Mouse (Mus musculus) hematopoietic stem cell, adult 5-6 weeks (primary cell): ENCODE data around the gene Map3k5. TPM values are rescaled to one million over a fixed set of nuclear protein-coding genes. Genes with fewer than 3 reads are reported as not detected.
A peak's percentile ranks its signal among the peaks of the same experiment; 100 is the strongest.

Experiments
- ATAC-seq, 2 experiments: fragments of 125-278 bp in 1 of 2; replicated peaks in 1 of 2; 2 replicates each; pipeline ENCODE4 v1.8.0; 2016 to 2017; ENCODE audit warnings: inconsistent platforms in 2 of 2, mild to moderate bottlenecking in 2 of 2, moderate number of reproducible peaks in 2 of 2, low read depth in 1 of 2, moderate TSS enrichment in 1 of 2; ENCODE audit not compliant: low FRiP score in 2 of 2, poor library complexity in 2 of 2, severe bottlenecking in 2 of 2, insufficient read depth in 1 of 2, low TSS enrichment in 1 of 2
- total RNA-seq: library from RNA; stranded (forward); fragments of 172-1452, 232-1000 nt; gene quantifications from 2 replicates; pipeline ENCODE4 v1.2.3, GENCODE M21; 2017

Gene Map3k5
- total RNA-seq, 1 experiment from 2014 or later: 22.7 TPM

DNA sequence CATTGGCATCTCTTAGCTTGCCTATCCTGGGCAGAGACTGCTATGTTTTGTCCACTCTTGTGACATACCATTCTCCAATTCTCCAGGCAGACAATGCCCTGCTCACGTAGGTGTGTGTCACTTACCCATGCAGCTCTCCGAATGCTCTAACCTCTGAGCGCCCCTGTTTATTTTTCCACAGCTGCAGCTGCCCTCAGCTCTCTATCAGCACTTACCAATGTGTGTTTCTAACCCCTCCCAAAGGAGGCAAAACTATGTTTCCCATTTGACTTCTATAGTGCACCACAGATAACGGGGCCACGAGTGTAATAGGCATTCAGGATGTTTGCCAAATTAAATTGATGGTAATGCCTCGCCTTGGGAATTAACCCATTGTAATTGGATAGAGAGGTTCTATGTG lies 56.4 kb downstream of the Map3k5 start:
- no peak for ATAC-seq

GRCm38 (mm10) chr10:19991237-19991865 lies 57.1 kb downstream of the Map3k5 start:
- no peak for ATAC-seq

GRCm38 (mm10) chr10:19991866-19992252 lies 57.6 kb downstream of the Map3k5 start:
- ATAC-seq: peak; percentile 89 to 95

DNA sequence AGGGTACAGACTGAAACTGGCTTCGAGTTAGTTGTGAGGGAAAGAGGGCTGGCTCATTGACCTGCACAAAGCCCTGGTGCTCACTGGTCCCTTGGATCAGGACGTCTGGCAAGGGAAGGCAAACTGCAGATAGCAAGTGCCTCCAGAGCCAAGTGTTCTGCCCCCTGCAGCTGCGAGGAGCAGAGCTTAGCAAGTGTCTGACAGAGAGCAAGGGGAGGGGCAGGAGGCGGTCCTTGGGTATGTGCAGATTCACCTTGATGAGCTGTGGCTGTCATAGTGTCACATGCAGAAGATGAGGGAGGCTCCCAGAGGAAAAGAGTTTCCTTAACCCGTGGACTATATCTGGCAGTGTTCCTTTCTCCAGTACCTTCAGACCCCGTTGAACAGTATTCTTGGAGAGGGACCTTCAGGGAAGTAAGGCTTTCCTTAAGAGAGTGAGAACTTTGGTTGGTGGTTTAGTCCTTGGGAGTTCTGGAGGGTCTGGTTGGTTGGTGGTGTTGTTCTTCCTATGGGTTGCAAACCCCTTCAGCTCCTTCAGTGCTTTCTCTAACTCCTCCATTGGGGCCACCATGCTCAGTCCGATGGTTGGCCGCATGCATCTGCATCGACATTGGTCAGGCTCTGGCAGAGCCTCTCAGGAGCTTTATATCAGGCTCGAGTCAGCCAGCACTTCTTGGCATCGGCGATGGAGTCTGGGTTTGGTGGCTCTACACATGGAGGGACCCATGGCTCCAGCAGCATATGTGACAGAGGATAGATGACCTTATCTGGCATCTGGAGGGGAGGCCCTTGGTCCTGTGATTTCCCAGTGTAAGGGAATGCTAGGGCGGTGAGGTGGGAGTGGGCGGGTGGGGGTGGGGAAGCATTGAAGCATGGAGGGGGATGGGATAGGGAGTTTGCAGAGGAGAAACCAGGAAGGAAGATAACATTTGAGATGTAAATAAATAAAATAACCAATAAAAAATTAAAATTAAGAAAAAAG lies 60.5 kb downstream of the Map3k5 start:
- ATAC-seq: no peak

DNA sequence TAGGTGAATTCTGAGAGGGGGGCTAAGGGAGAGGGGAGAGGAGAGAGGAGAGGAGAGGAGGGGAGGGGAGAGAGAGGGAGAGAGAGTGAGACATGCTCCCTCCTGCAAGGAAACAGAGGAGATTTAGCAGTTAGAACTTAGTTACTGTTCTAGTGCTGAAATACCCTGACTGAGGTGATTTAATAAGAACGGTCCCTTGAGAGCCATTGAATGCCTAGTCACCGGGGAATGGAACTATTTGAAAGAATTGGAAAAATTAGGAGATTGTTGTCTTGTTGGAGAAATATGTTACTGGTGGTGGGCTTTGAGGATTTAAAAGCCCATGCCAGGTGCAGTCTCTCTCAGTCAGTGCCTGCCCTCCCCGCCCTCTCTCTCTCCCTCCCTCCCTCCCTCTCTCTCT lies 61.9 kb downstream of the Map3k5 start:
- no peak for ATAC-seq

DNA sequence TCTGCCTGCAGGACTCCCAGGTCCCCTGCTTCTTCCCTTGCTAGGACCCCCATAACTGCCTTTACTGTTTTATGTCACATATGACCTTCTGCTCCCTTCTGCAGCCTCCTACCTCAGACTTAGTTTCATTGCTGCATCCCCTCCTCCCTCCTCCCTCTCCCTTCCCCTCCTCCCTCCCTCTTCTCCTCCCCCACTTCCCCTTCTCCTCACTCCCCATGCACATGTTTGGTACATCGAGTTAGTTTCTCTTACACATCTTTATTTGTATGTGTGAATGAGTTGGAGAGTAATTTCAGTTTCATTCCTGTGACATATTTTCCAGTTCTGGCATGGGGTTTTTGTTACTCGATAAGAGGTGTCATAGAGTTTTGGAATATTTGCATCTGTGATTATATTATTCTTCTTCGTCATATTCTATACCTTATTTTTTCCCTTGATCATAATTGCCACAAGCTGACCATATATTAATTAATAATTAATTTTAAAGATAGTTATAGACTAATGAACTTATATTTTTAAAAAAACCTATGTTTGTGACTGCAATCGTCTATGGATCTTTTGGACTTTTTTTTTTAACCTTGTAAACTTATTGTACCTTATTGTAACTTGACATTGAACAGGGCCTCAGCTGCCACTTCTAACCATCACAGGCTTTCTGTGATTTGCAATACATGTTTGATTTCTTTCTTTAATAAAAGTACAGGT lies 65.6 kb downstream of the Map3k5 start:
- ATAC-seq: peak in 1 of 2 experiments; percentile 27; a peak in 1 of 4 replicates

- ATAC-seq: no peak
Observed at GRCm38 (mm10) chr10:20000408-20000770, 66.1 kb downstream of the Map3k5 start.

- ATAC-seq: no peak
Observed at GRCm38 (mm10) chr10:20001990-20002389, 67.7 kb downstream of the Map3k5 start.

DNA sequence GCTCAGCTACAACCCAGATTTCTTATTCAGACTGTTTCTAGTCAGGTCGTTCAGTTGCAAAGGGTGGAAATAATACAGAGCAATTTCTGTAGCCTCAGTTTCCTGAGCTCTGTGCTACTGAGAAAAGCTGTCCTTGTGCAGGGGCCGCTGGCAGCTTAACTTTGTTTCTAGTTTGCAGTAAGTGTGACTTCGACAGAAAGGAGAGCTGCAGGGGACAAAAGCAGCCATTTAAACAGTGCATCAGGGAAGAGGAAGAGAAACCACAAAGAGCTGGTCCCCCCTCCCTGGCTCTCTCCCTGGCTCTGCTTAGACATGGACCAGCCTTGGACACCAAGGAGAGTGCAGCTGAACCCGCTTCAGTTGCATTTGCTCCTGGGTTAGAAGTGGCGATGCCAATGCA lies 68.7 kb downstream of the Map3k5 start:
- ATAC-seq: 0 out of 4 replicates have a peak, but pooled peaks of 1 of the 2 experiments have one; percentile 24

DNA sequence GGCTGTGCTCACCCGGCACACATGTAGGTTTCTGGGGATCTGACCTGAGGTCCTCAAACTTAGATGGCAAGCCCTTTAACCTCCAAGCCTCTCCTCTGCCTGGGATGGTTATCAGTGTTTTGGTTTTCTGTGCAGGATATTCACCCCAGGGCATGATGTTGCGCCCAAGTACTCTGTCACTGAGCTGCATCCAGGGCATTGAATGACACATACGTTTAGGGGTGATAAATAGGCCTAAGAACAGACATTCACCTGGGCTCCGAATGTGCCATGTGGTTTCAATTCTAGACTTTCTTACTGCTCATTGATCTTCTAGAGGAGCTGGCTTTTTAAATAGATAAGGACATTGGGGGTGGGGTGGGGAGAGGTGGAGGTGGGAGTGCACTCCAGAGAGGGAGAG lies 70.5 kb downstream of the Map3k5 start:
- no peak for ATAC-seq

DNA sequence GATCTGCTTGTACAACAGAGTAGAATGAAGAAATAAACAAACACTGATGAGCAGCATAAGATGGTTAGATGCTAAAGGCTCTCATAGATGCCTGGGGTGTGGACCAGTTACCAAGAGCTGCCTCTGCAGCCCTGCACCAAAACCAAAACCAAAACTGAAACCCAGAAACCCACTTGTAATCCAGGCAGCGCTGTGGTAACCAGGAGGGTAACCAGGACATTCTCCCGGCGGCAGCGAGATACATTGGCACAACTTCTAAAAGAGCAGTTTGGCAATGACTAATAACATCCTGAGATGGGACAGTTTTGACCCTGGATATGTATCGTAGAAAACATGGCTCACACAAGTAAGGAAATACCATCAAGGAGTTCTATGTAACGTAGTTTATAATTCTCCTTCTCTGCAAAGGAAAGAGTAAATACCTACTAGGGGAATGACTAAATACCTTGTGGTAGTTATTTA lies 71.2 kb downstream of the Map3k5 start:
- peak; percentile 80 to 93 for ATAC-seq

GRCm38 (mm10) chr10:20006333-20007093 lies 72.2 kb downstream of the Map3k5 start:
- no peak for ATAC-seq

GRCm38 (mm10) chr10:20009310-20009709 lies 75.0 kb downstream of the Map3k5 start:
- ATAC-seq: no peak

GRCm38 (mm10) chr10:20010018-20010417 lies 75.7 kb downstream of the Map3k5 start:
- ATAC-seq: no peak

GRCm38 (mm10) chr10:20018406-20018805 lies 84.1 kb downstream of the Map3k5 start:
- ATAC-seq: no peak

GRCm38 (mm10) chr10:20018806-20019205 lies 84.5 kb downstream of the Map3k5 start:
- no peak for ATAC-seq

- no peak for ATAC-seq
Observed at GRCm38 (mm10) chr10:20021256-20021655, 87.0 kb downstream of the Map3k5 start.
